Mouse (Mus musculus) embryonic fibroblast, embryonic 13.5 days (primary cell): Measurements from ENCODE around the gene Sel1l3. TPM values are rescaled to one million over a fixed set of nuclear protein-coding genes. Genes with fewer than 3 reads are reported as not detected.

Source experiments
- H3K27ac ChIP-seq: 2 replicates; pipeline ENCODE4 v1.5.1; 2012; ENCODE audit warnings: low read length, control low read depth, inconsistent platforms; ENCODE audit not compliant: insufficient read depth
- H3K4me1 ChIP-seq: 2 replicates; pipeline ENCODE4 v1.6.1; 2011; ENCODE audit warnings: low read length; ENCODE audit not compliant: control insufficient read depth, insufficient read depth
- H3K4me3 ChIP-seq: 2 replicates; pipeline ENCODE4 v1.5.1; 2011; ENCODE audit warnings: mild to moderate bottlenecking, control low read depth, low read length; ENCODE audit not compliant: insufficient read depth
- CTCF ChIP-seq: IDR thresholded peaks from 2 replicates; pipeline ENCODE4 v1.5.1; 2011; ENCODE audit warnings: mild to moderate bottlenecking, control low read depth, low read length, moderate library complexity, borderline replicate concordance; ENCODE audit not compliant: insufficient read depth
- POLR2A ChIP-seq: IDR thresholded peaks from 2 replicates; pipeline ENCODE4 v1.6.1; 2011; ENCODE audit warnings: low read depth, mild to moderate bottlenecking, control low read depth, low read length, moderate library complexity
- polyA plus RNA-seq: library from polyadenylated mRNA; stranded (reverse); fragments of >200 nt; gene quantifications from 2 replicates; pipeline ENCODE4 v1.2.4, GENCODE M21; 2011; ENCODE audit warnings: low read depth; ENCODE audit not compliant: missing spikeins, insufficient read length

Sel1l3 gene
- polyA plus RNA-seq, 1 experiment, result 0.32 TPM

- no peaks in the 10 kb centered on the region for H3K4me1 ChIP-seq
- no peak for TF ChIP-seq POLR2A
- TF ChIP-seq CTCF, result no peak
- no peak overlapping the region for H3K27ac ChIP-seq
These were observed 12.9 kb downstream of the Sel1l3 start for GRCm38 (mm10) chr5:53200825-53201224.

GRCm38 (mm10) chr5:53198408-53198807, 15.3 kb downstream of the Sel1l3 start:
- no peak overlapping the region for H3K27ac ChIP-seq

More at GRCm38 (mm10) chr5:53200825-53201224, 12.9 kb downstream of the Sel1l3 start:
- no peak overlapping the region for H3K4me3 ChIP-seq

GRCm38 (mm10) chr5:53196387-53197088, 17.2 kb downstream of the Sel1l3 start:
- TF ChIP-seq POLR2A, result no peak
- TF ChIP-seq CTCF, result no peak
- no peak overlapping the region for H3K27ac ChIP-seq
- H3K4me1 ChIP-seq, result no peaks in the 10 kb centered on the region
- H3K4me3 ChIP-seq, result no peak overlapping the region

More at GRCm38 (mm10) chr5:53198408-53198807, 15.3 kb downstream of the Sel1l3 start:
- no peak for TF ChIP-seq CTCF
- TF ChIP-seq POLR2A, result no peak
- Histone ChIP-seq H3K4me3 (no peak overlapping the region), H3K4me1 (no peaks in the 10 kb centered on the region)

DNA sequence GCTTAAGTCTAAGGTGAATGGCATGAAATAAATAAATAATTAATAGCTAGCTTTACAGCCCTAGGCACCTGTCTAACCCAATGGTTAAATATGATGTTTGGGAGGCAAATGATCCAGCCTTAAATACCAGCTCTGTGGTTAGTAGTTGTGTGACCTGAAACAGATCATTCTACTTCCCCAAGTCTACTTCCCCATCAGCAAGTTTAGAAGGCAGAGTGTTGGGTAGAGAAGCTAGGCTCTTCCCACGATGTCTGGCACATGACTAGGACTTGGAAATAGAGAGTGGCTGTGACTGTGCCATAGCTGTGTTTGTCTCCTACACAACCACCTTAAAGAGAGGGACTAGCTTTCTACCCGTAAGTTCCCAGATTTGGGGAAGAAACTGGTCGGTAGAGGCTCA, 18.9 kb downstream of the Sel1l3 start:
- no peak overlapping the region for H3K27ac ChIP-seq
- TF ChIP-seq CTCF (no peak), POLR2A (no peak)
- H3K4me3 ChIP-seq, result no peak overlapping the region
- no peaks in the 10 kb centered on the region for H3K4me1 ChIP-seq

GRCm38 (mm10) chr5:53194421-53194820, 19.3 kb downstream of the Sel1l3 start:
- no peak for TF ChIP-seq CTCF
- no peak overlapping the region for H3K27ac ChIP-seq
- H3K4me3 ChIP-seq, result no peak overlapping the region
- H3K4me1 ChIP-seq, result no peaks in the 10 kb centered on the region

- H3K4me1 ChIP-seq, result no peaks in the 10 kb centered on the region
- H3K27ac ChIP-seq, result no peak overlapping the region
- TF ChIP-seq POLR2A (no peak), CTCF (no peak)
These were observed 20.4 kb downstream of the Sel1l3 start for GRCm38 (mm10) chr5:53193092-53194030.

GRCm38 (mm10) chr5:53188608-53189007, 25.1 kb downstream of the Sel1l3 start:
- Histone ChIP-seq H3K4me3 (no peak overlapping the region), H3K27ac (no peak overlapping the region), H3K4me1 (no peaks in the 10 kb centered on the region)
- TF ChIP-seq CTCF (no peak), POLR2A (no peak)

More at GRCm38 (mm10) chr5:53193092-53194030, 20.4 kb downstream of the Sel1l3 start:
- no peak overlapping the region for H3K4me3 ChIP-seq

GRCm38 (mm10) chr5:53187245-53187644, 26.5 kb downstream of the Sel1l3 start:
- H3K4me1 ChIP-seq, result no peaks in the 10 kb centered on the region
- TF ChIP-seq CTCF (no peak), POLR2A (no peak)
- H3K27ac ChIP-seq, result no peak overlapping the region
- no peak overlapping the region for H3K4me3 ChIP-seq

GRCm38 (mm10) chr5:53185803-53186202, 27.9 kb downstream of the Sel1l3 start:
- no peaks in the 10 kb centered on the region for H3K4me1 ChIP-seq
- TF ChIP-seq CTCF, result no peak
- TF ChIP-seq POLR2A, result no peak
- no peak overlapping the region for H3K27ac ChIP-seq
- no peak overlapping the region for H3K4me3 ChIP-seq

DNA sequence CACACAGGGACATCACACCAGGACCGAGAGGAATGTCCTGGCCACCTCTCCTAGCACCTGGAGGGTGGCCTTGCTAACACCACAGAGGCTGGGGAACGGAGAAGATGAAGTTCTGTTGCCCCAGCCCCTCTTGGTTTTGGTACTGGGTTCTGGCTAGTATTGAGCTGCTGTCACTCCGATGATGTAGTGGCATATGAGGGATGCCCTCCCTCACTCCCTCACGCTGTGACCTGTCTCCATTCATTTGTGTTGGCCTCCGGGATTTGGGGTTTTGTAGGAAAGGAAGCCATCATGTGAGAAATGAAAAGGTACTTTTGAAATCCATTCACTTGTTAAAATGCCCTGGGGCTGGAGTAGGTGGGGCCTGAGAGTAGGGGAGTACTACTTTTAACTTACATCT, 33.8 kb downstream of the Sel1l3 start:
- no peak for TF ChIP-seq CTCF
- no peak for TF ChIP-seq POLR2A
- Histone ChIP-seq H3K4me3 (no peak overlapping the region), H3K27ac (no peak overlapping the region), H3K4me1 (no peaks in the 10 kb centered on the region)
